Comparison of ENCODE assay signal across 13 mouse cellular contexts in the genomic region with DNA sequence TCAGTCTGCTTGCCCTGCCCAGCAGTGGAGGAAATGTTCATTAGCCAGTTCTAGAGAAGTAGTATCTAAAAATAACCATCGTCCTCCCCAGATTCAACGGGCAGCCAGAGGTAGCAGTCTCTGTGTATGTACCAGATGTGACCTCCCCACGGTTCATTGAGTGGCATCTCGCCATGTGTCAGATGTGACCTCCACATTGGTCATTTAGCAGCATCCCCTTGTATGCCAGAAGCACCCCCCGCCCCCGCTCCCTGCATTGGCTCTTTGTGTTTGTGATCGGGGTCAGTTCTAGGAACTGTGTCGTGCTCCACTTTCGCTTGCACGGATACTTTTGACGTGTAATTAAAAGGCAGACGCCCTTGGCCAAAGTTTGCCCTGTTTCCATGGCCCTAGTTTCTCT.
"Had no signal": no experiment of that assay in that cellular context is flagged by ENCODE, and none has a peak within 500 bp of the region (broad histone marks: within the 10 kb centered on the region; RNA-seq: fewer than 3 reads in every experiment).

No protein-coding gene starts in this region.

- H3K27me3 ChIP-seq: kidney, embryonic 15.5 days; limb, embryonic 13.5 days; neural tube, embryonic 13.5 days had no signal

- H3K4me1 ChIP-seq: kidney, embryonic 15.5 days; limb, embryonic 13.5 days; midbrain, embryonic 10.5 days; neural tube, embryonic 13.5 days had no signal

- H3K36me3 ChIP-seq: kidney, embryonic 15.5 days had no signal

- DNase-seq: kidney, adult 2 months; kidney, postnatal 14 days; layer of hippocampus, adult 9-11 months; layer of hippocampus, postnatal 36 days; lung, adult 18-20 months; midbrain, embryonic 14.5 days; thymus, postnatal 36 days had no signal

- H3K27ac ChIP-seq: kidney, embryonic 15.5 days; limb, embryonic 13.5 days; liver, embryonic 14.5 days; midbrain, embryonic 10.5 days; neural tube, embryonic 13.5 days had no signal

- H3K9me3 ChIP-seq: kidney, embryonic 15.5 days; limb, embryonic 13.5 days; midbrain, embryonic 10.5 days; neural tube, embryonic 13.5 days had no signal

- H3K4me3 ChIP-seq: kidney, embryonic 15.5 days; limb, embryonic 13.5 days; midbrain, embryonic 10.5 days; myocyte; neural tube, embryonic 13.5 days had no signal
